Mouse (Mus musculus): ENCODE measurements at regions not wholly inside any gene's neighbourhood (a gene's known extent, or its start where the extent isn't known, plus 50 kb on each side); places are given as distances from the start of the nearest gene placed in this dataset.

GRCm38 (mm10) chr15:13455560-13456219 lies 282.2 kb upstream of the Cdh6 start:
- DNase-seq (ENCODE audit: low spot score): no peak

DNA sequence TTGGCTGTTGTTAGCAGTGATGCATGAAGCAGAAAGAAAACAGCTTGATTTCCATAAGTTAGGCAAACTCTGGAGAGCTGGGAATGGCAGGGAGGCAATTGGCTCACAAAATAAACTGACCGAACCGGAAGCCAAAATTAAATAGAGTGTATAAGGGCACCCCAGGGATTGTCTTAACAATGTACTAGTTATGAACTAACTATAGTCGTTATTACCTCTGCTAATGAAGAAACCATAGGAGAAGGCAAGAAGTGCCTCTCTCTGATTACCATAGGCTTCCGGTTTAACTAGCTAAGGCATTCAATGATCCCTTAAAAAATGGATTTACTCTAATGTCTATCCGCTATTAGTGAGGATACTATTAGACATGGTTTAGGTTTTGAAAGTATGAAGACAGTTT lies 276.9 kb upstream of the Cdh6 start:
- no peak for DNase-seq (ENCODE audit: low spot score)

GRCm38 (mm10) chr15:13434608-13435007 lies 261.1 kb upstream of the Cdh6 start:
- DNase-seq (ENCODE audit: low spot score): no peak

DNA sequence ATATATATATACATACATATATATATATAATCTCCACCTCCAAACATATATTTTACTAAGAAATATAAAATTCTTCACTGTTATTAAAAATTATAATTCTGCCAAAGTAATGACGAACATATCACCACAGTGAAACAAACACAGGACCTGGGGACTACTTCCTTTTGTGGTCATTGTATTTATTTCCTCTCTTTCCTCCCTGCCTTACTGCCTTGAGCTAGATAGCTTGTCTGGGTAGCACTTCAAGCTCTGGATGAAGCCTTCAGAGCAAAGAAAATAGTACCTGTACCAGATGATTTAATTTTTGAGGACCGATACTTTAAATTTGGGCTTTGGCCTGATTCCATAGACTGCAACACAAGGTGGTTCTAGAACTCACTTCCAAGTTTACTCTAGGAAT lies 259.5 kb upstream of the Cdh6 start:
- no peak for DNase-seq (ENCODE audit: low spot score)

- DNase-seq (ENCODE audit: low spot score): no peak
Observed at GRCm38 (mm10) chr15:13419616-13420015, 246.1 kb upstream of the Cdh6 start.

GRCm38 (mm10) chr15:13410065-13410688 lies 236.7 kb upstream of the Cdh6 start:
- peak; percentile 1 for DNase-seq (ENCODE audit: low spot score)

GRCm38 (mm10) chr15:13393155-13393554 lies 219.7 kb upstream of the Cdh6 start:
- DNase-seq (ENCODE audit: low spot score): no peak

- DNase-seq (ENCODE audit: low spot score): no peak
Observed at GRCm38 (mm10) chr15:13391331-13391730, 217.9 kb upstream of the Cdh6 start.

DNA sequence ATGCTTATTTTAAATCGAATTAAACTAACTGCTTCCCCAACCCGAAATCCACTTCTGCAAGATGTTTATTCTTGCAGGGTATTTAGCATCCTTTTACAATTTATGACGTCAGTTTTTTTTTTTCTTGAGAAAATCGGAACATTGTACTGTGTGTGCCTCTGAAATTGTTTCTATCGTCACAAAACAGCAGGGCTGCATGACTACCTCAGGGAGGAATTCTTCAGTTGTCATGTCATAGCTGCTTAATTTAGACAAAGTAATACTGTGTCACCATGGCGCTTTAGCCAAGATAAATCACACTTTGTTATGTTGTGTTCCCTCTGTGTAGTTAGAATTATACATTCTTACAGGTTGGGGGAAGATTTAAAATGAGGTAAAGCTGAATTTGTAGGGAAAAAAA lies 211.3 kb upstream of the Cdh6 start:
- peak; percentile 11 for DNase-seq (ENCODE audit: low spot score)

DNA sequence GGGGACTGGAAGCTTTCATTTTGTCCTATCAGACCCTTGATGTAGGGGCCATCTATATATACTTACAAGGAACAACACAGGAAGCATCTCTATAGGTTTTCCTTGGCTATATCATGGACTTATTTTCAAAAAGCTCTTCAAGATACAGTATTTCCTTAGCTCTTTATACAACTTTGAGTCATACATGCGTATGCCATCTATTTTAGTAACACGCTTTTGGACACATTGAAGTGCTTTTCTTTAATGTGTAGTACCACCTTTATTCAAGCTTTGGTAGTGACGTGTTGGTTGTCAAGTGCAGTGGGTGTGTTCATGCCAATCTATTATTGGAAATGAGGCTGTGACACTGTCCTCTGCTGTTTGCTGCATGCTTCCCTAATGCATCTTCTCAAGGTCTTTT lies 202.1 kb upstream of the Cdh6 start:
- no peak for DNase-seq (ENCODE audit: low spot score)

GRCm38 (mm10) chr15:13368799-13369198 lies 195.3 kb upstream of the Cdh6 start:
- no peak for DNase-seq (ENCODE audit: low spot score)

GRCm38 (mm10) chr15:13367291-13367954 lies 193.9 kb upstream of the Cdh6 start:
- no peak for DNase-seq (ENCODE audit: low spot score)

GRCm38 (mm10) chr15:13366606-13367005 lies 193.1 kb upstream of the Cdh6 start:
- no peak for DNase-seq (ENCODE audit: low spot score)

DNA sequence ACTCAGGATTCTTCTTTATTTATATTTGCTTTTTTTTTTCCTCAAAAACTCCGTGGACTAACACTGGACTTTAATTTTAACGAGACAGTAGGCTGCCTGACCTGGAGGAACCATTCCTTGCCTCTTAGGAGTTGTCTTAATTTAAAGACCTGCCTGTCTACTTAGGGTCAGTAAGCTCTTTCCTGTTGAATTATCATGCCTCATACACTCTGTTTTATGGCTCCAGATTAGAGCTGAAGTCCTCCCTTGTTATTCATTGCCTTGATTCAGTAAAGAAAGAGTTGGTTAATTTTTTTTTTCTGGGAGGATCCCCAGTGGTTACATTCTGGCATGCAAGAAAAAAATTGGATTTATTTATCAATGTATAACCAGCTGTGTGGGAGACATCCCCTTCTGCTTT lies 187.3 kb upstream of the Cdh6 start:
- no peak for DNase-seq (ENCODE audit: low spot score)

GRCm38 (mm10) chr15:13359026-13359425 lies 185.6 kb upstream of the Cdh6 start:
- no peak for DNase-seq (ENCODE audit: low spot score)

DNA sequence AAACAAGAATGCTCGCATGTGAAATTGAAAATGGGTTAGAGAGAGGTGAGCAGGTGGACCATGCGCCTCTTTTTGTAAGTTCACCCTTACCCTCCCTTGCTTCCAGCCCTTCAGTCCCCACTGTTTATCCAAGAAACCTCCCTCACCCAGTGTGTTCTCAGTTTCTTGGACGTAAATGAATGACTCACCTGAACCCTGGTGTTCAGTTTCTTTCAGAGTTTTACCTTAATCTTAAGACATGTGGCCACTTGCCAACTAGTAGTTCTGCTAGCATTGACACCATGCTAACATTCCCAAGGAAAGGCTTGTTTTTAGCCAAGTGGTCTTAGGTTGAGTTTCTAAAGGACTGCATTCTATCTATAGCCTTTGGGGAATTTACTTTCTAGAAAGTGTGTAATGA lies 176.8 kb upstream of the Cdh6 start:
- DNase-seq (ENCODE audit: low spot score): no peak

GRCm38 (mm10) chr15:13336392-13336791 lies 162.9 kb upstream of the Cdh6 start:
- no peak for DNase-seq (ENCODE audit: low spot score)

GRCm38 (mm10) chr15:13324439-13324838 lies 151.0 kb upstream of the Cdh6 start:
- DNase-seq (ENCODE audit: low spot score): no peak

DNA sequence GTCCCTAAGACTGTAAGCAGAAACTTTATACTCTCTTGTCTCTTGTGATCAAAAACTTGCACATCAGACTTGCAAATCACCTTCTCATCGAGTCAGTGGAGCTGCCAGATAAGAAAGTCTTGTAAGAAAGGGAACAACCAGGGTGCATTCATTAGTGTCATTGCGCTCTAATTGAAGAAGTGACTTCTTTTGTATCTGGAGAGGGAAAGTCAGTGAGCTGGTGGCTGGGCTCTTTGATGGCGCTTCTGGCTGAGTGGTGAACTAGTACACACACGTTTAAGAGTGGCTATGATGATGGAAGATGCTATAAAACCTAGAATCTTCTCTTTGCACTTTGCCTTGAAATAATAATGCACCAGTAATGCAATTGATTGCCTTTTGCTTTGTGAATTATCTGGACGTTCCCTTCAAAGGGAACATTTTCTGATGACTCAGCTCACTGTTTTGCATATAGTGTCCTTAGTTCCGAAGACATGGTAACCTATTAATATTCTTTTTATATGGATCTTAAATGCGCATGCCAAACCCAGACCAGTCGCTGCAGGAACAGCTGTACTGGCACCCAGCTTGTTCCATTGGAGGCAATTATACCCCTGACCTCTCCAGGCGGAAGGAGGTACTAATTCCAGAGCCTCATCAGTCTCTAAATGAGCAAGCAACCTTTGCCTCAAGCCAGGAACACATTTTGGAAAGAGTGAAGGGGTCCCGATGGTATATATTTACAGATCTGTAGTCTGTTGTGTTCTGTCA lies 147.3 kb upstream of the Cdh6 start:
- no peak for DNase-seq (ENCODE audit: low spot score)

DNA sequence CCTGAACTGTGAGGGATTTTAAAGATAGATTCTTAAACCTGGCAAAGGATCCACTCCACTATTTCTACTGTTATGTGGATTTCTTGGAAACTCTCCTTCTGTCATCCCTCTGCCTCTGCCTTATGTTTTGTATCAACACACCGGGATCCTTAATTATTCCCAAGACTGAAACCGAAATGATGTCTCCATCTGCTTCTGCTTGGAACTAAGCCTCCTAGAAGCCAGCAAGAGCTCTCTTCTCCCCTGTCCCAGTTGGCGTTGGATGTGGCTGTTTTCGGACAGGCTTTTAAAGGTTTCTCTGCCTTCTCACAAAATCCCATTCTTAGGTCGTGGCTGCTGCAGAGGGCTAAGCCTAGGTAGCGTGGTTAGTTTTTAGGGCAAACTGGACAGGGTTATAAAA lies 131.1 kb upstream of the Cdh6 start:
- no peak for DNase-seq (ENCODE audit: low spot score)

GRCm38 (mm10) chr15:13303456-13303855 lies 130.0 kb upstream of the Cdh6 start:
- no peak for DNase-seq (ENCODE audit: low spot score)

- DNase-seq (ENCODE audit: low spot score): no peak
Observed at GRCm38 (mm10) chr15:13302672-13303071, 129.2 kb upstream of the Cdh6 start.

GRCm38 (mm10) chr15:13296967-13297366 lies 123.5 kb upstream of the Cdh6 start:
- no peak for DNase-seq (ENCODE audit: low spot score)

Data from heart, adult 8-10 months (tissue).